Mouse (Mus musculus) heart, postnatal 0 days (tissue): ENCODE measurements around the gene Brd2. TPM values are rescaled to one million over a fixed set of nuclear protein-coding genes. Genes with fewer than 3 reads are reported as not detected.
A peak's percentile ranks its signal among the peaks of the same experiment; 100 is the strongest.

Experiments
- ATAC-seq: fragments of 200-750 bp; cut with Nextera tagmentation; 2 replicates; pipeline ENCODE4 v1.8.0; 2017; ENCODE audit warnings: low read depth, moderate number of reproducible peaks, moderate library complexity; ENCODE audit not compliant: insufficient read depth
- DNase-seq: peaks from one replicate; pipeline ENCODE4 v3.0.0-alpha.2; 2016; ENCODE audit warnings: low spot score
- H3K27ac ChIP-seq: fragments of 300-500 bp; sonication (generic); 2 replicates; pipeline ENCODE4 v1.5.1; 2014; ENCODE audit warnings: low read depth, mild to moderate bottlenecking
- H3K27me3 ChIP-seq: fragments of 300-500 bp; sonication (generic); 2 replicates; pipeline ENCODE4 v1.6.1; 2014; ENCODE audit warnings: low read length, mixed read lengths; ENCODE audit not compliant: control insufficient read depth, insufficient read depth
- H3K36me3 ChIP-seq: fragments of 300-500 bp; sonication (generic); replicated peaks from 2 replicates; pipeline ENCODE4 v1.6.1; 2014; ENCODE audit warnings: low read length, mixed read lengths; ENCODE audit not compliant: control insufficient read depth, insufficient read depth
- H3K4me1 ChIP-seq: fragments of 300-500 bp; sonication (generic); 2 replicates; pipeline ENCODE4 v1.6.1; 2014; ENCODE audit warnings: antibody characterized with exemption; ENCODE audit not compliant: control insufficient read depth, insufficient read depth
- H3K4me2 ChIP-seq: fragments of 300-500 bp; sonication (generic); 2 replicates; pipeline ENCODE4 v1.6.1; 2014; ENCODE audit warnings: low read depth, mild to moderate bottlenecking, low read length, moderate library complexity
- H3K4me3 ChIP-seq: fragments of 300-500 bp; sonication (generic); 2 replicates; pipeline ENCODE4 v1.5.1; 2014; ENCODE audit warnings: low read depth, low read length
- H3K9ac ChIP-seq: fragments of 300-500 bp; sonication (generic); replicated peaks from 2 replicates; pipeline ENCODE4 v1.6.1; 2014; ENCODE audit warnings: low read depth, low read length, mixed read lengths
- H3K9me3 ChIP-seq: fragments of 300-500 bp; sonication (generic); replicated peaks from 2 replicates; pipeline ENCODE4 v1.6.1; 2016; ENCODE audit warnings: low read length; ENCODE audit not compliant: control insufficient read depth
- CTCF ChIP-seq: IDR thresholded peaks from 2 replicates; pipeline ENCODE4 v1.5.1; 2016; ENCODE audit warnings: antibody characterized with exemption, control low read depth, low read depth
- EP300 ChIP-seq: IDR thresholded peaks from 2 replicates; pipeline ENCODE4 v1.6.1; 2016; ENCODE audit warnings: antibody characterized with exemption, low read depth
- WGBS: fragments of 180-500 bp; shearing (Covaris S2); extraction: QIAGEN DNeasy Blood & Tissue Kit; methylation state at CpG from one replicate; pipeline ENCODE4 v1.1.7; 2014; 5-methylcytosine and 5-hydroxymethylcytosine counted together
- polyA plus RNA-seq: library from polyadenylated mRNA; unstranded; fragments of >200 nt; fragmentation: Nextera tagmentation; extraction: Ambion mirVana; gene quantifications from 2 replicates; pipeline ENCODE4 v1.2.1, GENCODE M21; 2015
- total RNA-seq: library from RNA; depleted of rRNA; stranded (reverse); fragments of >200 nt; gene quantifications from 2 replicates; pipeline ENCODE4 v1.2.3, GENCODE M21; 2014; ENCODE audit warnings: low replicate concordance

Brd2 gene
- total and polyA plus RNA-seq, 2 experiments from 2014 or later = 38.4 to 87.5 TPM

GRCm38 (mm10) chr17:34096497-34097010 lies 25.9 kb downstream of the Brd2 start:
- Histone ChIP-seq H3K4me1 (peaks cover 3% of the 10 kb centered on the region; the same call in 1 of the 2 replicates), H3K27me3 (peaks cover 6% of the 10 kb centered on the region; the same call in 1 of the 2 replicates), H3K4me2 (no peak overlapping the region), H3K36me3 (no peaks in the 10 kb centered on the region), H3K27ac (no peak overlapping the region), H3K9me3 (no peaks in the 10 kb centered on the region), H3K9ac (no peak overlapping the region), H3K4me3 (no peak overlapping the region)
- no peak for ATAC-seq
- no peak for DNase-seq
- no peak for TF ChIP-seq CTCF
- TF ChIP-seq EP300 = no peak
- 60% methylated on average over 3 of the region's 3 CpGs for WGBS

GRCm38 (mm10) chr17:34094283-34095035 lies 28.0 kb downstream of the Brd2 start:
- Histone ChIP-seq H3K27me3 (peaks cover 6% of the 10 kb centered on the region; the same call in 1 of the 2 replicates), H3K27ac (no peak overlapping the region), H3K36me3 (no peaks in the 10 kb centered on the region), H3K4me2 (no peak overlapping the region), H3K4me3 (no peak overlapping the region), H3K9ac (no peak overlapping the region), H3K4me1 (peaks cover 3% of the 10 kb centered on the region; the same call in 1 of the 2 replicates), H3K9me3 (no peaks in the 10 kb centered on the region)
- TF ChIP-seq EP300 = no peak
- TF ChIP-seq CTCF = no peak
- no peak for DNase-seq
- 80% methylated on average over 27 of the region's 27 CpGs for WGBS
- ATAC-seq = no peak

- Histone ChIP-seq H3K27me3 (peaks cover 6% of the 10 kb centered on the region; the same call in 1 of the 2 replicates), H3K4me2 (no peak overlapping the region), H3K4me3 (no peak overlapping the region), H3K27ac (no peak overlapping the region), H3K36me3 (no peaks in the 10 kb centered on the region), H3K9ac (no peak overlapping the region), H3K4me1 (no peaks in the 10 kb centered on the region), H3K9me3 (no peaks in the 10 kb centered on the region)
- DNase-seq = no peak
- WGBS = 26% methylated on average over 7 of the region's 7 CpGs
- no peak for TF ChIP-seq CTCF
- no peak for ATAC-seq
Observed at GRCm38 (mm10) chr17:34093199-34093874, 29.1 kb downstream of the Brd2 start.

- peak within 1 kb of the TSS; percentile 1; the same call in 1 of the 2 replicates for H3K4me3 ChIP-seq
- no peak within 1 kb of the TSS for H3K27ac ChIP-seq
- ATAC-seq (no peak), DNase-seq (no peak)
- no peaks in the 10 kb centered on the region for H3K36me3 ChIP-seq
- no peak within 1 kb of the TSS for H3K9ac ChIP-seq
- no peaks in the 10 kb centered on the region for H3K4me1 ChIP-seq
- WGBS = 36% methylated on average over 11 of the region's 11 CpGs
- no peaks in the 10 kb centered on the region for H3K9me3 ChIP-seq
- peaks cover 6% of the 10 kb centered on the region; the same call in 1 of the 2 replicates for H3K27me3 ChIP-seq
- no peak for TF ChIP-seq EP300
- TF ChIP-seq CTCF = no peak
- peak within 1 kb of the TSS; percentile 3; the same call in 1 of the 2 replicates for H3K4me2 ChIP-seq
Observed at GRCm38 (mm10) chr17:34092197-34092875, 30.1 kb downstream of the Brd2 start, which contains the start of gene H2-Oa. TSS of gene H2-Oa (plus strand) at chr17:34092340.

GRCm38 (mm10) chr17:34090923-34091322 lies 31.5 kb downstream of the Brd2 start:
- Histone ChIP-seq H3K27me3 (peaks cover 6% of the 10 kb centered on the region; the same call in 1 of the 2 replicates), H3K4me3 (no peak overlapping the region), H3K36me3 (no peaks in the 10 kb centered on the region), H3K4me2 (no peak overlapping the region), H3K9me3 (no peaks in the 10 kb centered on the region), H3K9ac (no peak overlapping the region), H3K27ac (no peak overlapping the region), H3K4me1 (no peaks in the 10 kb centered on the region)
- WGBS = 55% methylated on average over 7 of the region's 7 CpGs
- TF ChIP-seq CTCF = peak; percentile 13; the same call in 1 of the 2 replicates
- TF ChIP-seq EP300 = no peak
- ATAC-seq (no peak), DNase-seq (no peak)
